Mouse (Mus musculus) forebrain, embryonic 14.5 days (tissue): Measurements from ENCODE around the gene Kmt2c. TPM values are rescaled to one million over a fixed set of nuclear protein-coding genes. Genes with fewer than 3 reads are reported as not detected.
A peak's percentile ranks its signal among the peaks of the same experiment; 100 is the strongest.

ENCODE experiments used
- ATAC-seq: fragments of 200-750 bp; cut with Nextera tagmentation; 2 replicates; pipeline ENCODE4 v1.8.0; 2017; ENCODE audit warnings: mild to moderate bottlenecking, moderate library complexity
- DNase-seq: peaks from one replicate; pipeline ENCODE4 v3.0.0-alpha.2; 2015; ENCODE audit warnings: low spot score
- H3K27ac ChIP-seq: fragments of 300-500 bp; sonication (generic); 2 replicates; pipeline ENCODE4 v1.5.1; 2014; ENCODE audit warnings: low read depth, mild to moderate bottlenecking, control low read depth, low read length, moderate library complexity
- H3K27me3 ChIP-seq: fragments of 300-500 bp; sonication (generic); replicated peaks from 2 replicates; pipeline ENCODE4 v1.6.1; 2014; ENCODE audit warnings: low read length, control low read depth, mixed read lengths; ENCODE audit not compliant: control insufficient read depth, insufficient read depth
- H3K36me3 ChIP-seq: fragments of 300-500 bp; sonication (generic); 2 replicates; pipeline ENCODE4 v1.6.1; 2014; ENCODE audit warnings: low read length, control low read depth; ENCODE audit not compliant: control insufficient read depth, insufficient read depth
- H3K4me1 ChIP-seq: fragments of 300-500 bp; sonication (generic); 2 replicates; pipeline ENCODE4 v1.6.1; 2014; ENCODE audit warnings: antibody characterized with exemption, low read length, control low read depth; ENCODE audit not compliant: control insufficient read depth, insufficient read depth
- H3K4me2 ChIP-seq: fragments of 300-500 bp; sonication (generic); 2 replicates; pipeline ENCODE4 v1.6.1; 2014; ENCODE audit warnings: mild to moderate bottlenecking, control low read depth, low read length
- H3K4me3 ChIP-seq: fragments of 300-500 bp; sonication (generic); 2 replicates; pipeline ENCODE4 v1.5.1; 2014; ENCODE audit warnings: low read depth, low read length, control low read depth
- H3K9ac ChIP-seq: fragments of 300-500 bp; sonication (generic); 2 replicates; pipeline ENCODE4 v1.6.1; 2014; ENCODE audit warnings: mild to moderate bottlenecking, low read length, control low read depth, moderate library complexity
- H3K9me3 ChIP-seq: fragments of 300-500 bp; sonication (generic); replicated peaks from 2 replicates; pipeline ENCODE4 v1.6.1; 2016; ENCODE audit warnings: low read length, control low read depth, mixed read lengths; ENCODE audit not compliant: control insufficient read depth
- WGBS: fragments of 180-500 bp; shearing (Covaris S2); extraction: QIAGEN DNeasy Blood & Tissue Kit; methylation state at CpG from one replicate; pipeline ENCODE4 v1.1.7; 2014; 5-methylcytosine and 5-hydroxymethylcytosine counted together
- polyA plus RNA-seq: library from polyadenylated mRNA; unstranded; fragments of >200 nt; fragmentation: Nextera tagmentation; extraction: Ambion mirVana; gene quantifications from 2 replicates; pipeline ENCODE4 v1.2.1, GENCODE M21; 2014

Gene Kmt2c
- polyA plus RNA-seq, 1 experiment from 2014 or later = 22.6 TPM

DNA sequence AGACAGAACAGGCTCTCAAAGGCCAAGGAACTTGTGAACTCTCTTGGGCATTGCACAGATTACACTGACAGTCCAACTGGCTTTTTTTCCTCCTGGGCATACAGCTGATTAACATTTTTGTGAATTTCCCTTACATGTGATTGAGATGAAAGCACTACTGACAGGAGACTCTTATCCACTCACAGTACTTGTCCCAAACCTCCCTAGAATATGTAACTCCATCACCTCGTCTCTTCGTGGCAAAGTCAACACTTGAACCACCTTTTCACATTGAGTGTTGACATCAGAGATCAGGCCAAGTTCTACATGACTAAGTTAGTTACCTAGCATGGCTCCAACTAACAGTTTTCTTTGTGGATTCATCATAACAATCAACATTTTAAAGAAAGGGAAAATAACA is 45.9 kb downstream of the Kmt2c start:
- H3K36me3 ChIP-seq = no peaks in the 10 kb centered on the region

DNA sequence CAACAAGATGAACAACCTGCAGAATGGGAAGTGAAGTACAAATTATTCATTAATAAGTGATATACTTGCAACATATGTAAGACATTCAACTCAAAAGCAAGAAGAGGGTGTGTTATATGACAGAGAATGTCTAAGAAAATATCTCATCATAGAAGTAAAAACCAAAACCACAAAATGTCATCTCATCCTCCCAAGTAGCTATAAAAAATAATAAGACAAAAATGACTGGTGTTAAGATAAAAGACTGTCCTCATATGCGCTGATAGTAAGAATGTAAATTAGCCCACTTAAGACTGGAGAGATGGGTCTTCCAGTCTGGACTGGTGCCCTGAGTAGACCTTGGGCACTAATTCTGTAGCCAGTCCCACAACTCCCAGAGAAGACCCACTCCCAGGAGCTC is 61.1 kb downstream of the Kmt2c start:
- H3K27me3 ChIP-seq = no peaks in the 10 kb centered on the region
- WGBS = 97% methylated on average over 1 of the region's 1 CpGs

More for the DNA sequence above, 45.9 kb downstream of the Kmt2c start:
- H3K27me3 ChIP-seq = no peaks in the 10 kb centered on the region
- H3K4me1 ChIP-seq = no peaks in the 10 kb centered on the region
- no peak overlapping the region for H3K27ac ChIP-seq
- no peaks in the 10 kb centered on the region for H3K9me3 ChIP-seq
- no peak for DNase-seq
- H3K4me3 ChIP-seq = no peak overlapping the region
- H3K4me2 ChIP-seq = no peak overlapping the region
- no peak for ATAC-seq
- 90% methylated on average over 2 of the region's 2 CpGs for WGBS
- H3K9ac ChIP-seq = no peak overlapping the region

DNA sequence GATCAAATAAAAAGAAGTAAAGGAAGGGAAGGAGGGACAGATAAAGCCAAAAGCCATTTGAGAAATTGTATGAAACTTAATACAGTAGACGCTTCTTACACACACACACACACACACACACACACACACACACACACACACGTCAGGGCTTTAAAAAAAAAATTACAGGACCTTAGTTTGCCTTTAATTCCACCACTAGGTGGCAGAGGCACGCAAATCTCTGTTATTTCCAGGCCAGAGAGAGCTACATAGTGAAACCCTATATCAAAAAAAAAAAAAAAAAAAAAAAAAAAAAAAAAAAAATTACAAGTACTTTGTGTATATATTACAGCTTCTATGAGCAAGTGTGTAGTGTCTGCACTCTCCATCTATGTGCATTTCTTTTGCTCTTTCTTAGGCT is 62.5 kb downstream of the Kmt2c start:
- H3K9me3 ChIP-seq = no peaks in the 10 kb centered on the region
- peak; percentile 80 for DNase-seq

More for the DNA sequence above, 61.1 kb downstream of the Kmt2c start:
- ATAC-seq = no peak
- Histone ChIP-seq H3K36me3 (no peaks in the 10 kb centered on the region), H3K9me3 (no peaks in the 10 kb centered on the region), H3K4me3 (no peak overlapping the region), H3K27ac (no peak overlapping the region), H3K4me2 (no peak overlapping the region), H3K9ac (no peak overlapping the region), H3K4me1 (no peaks in the 10 kb centered on the region)
- no peak for DNase-seq

DNA sequence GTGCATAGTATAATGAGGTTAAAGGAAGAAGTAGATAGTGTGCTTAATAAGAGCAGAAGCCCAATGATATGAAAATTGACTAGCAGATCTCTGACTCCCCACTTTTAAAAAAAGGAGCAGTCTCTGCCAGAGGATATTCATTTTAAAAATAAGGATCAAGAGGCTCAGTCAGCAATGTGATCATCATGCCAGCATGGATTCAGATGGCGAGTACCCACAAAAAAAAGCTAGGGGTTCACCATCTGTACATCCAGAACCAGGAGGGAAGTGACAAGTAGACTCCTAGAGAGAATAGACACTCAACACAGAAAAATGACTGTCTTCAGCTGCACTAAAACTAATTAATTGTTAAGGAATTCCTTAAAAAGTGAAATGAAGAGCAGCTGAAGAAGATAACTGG is 76.0 kb downstream of the Kmt2c start:
- ATAC-seq = no peak
- H3K4me2 ChIP-seq = no peak overlapping the region
- no peaks in the 10 kb centered on the region for H3K36me3 ChIP-seq
- H3K4me1 ChIP-seq = no peaks in the 10 kb centered on the region
- no peak overlapping the region for H3K27ac ChIP-seq
- no peak for DNase-seq
- H3K9me3 ChIP-seq = no peaks in the 10 kb centered on the region
- H3K4me3 ChIP-seq = no peak overlapping the region
- WGBS = 77% methylated on average over 1 of the region's 1 CpGs
- no peak overlapping the region for H3K9ac ChIP-seq
- no peaks in the 10 kb centered on the region for H3K27me3 ChIP-seq

More for the DNA sequence above, 62.5 kb downstream of the Kmt2c start:
- Histone ChIP-seq H3K9ac (no peak overlapping the region), H3K4me1 (no peaks in the 10 kb centered on the region), H3K4me3 (no peak overlapping the region), H3K36me3 (no peaks in the 10 kb centered on the region), H3K4me2 (no peak overlapping the region), H3K27ac (no peak overlapping the region), H3K27me3 (no peaks in the 10 kb centered on the region)
- WGBS = 29% methylated on average over 3 of the region's 3 CpGs
- ATAC-seq = peak; percentile 67; the same call in 1 of the 2 replicates

DNA sequence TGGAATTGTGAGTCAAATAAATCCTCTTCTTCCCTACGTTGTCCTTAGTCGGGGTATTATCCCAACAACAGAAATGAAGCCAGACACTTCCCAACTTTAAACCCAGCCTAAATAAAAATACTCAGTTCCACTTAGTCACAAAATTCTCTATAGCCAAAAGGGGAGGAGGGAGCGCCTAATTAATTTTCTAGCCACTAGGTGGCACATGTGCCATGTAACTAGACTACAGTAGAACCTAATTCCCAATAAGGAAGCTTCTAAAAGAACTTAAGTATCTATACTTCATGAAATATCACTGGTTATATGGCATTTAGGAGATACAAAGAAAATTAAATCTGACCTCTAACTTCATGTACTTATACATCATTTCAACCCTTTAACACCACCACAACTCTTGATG is 78.0 kb downstream of the Kmt2c start:
- H3K4me1 ChIP-seq = no peaks in the 10 kb centered on the region
- no peaks in the 10 kb centered on the region for H3K9me3 ChIP-seq
- H3K4me3 ChIP-seq = no peak overlapping the region
- H3K27ac ChIP-seq = no peak overlapping the region
- H3K36me3 ChIP-seq = no peaks in the 10 kb centered on the region
- H3K27me3 ChIP-seq = no peaks in the 10 kb centered on the region
- peak; percentile 84 for DNase-seq
- no peak overlapping the region for H3K4me2 ChIP-seq
- 32% methylated on average over 3 of the region's 3 CpGs for WGBS
- peak; percentile 52; the same call in 1 of the 2 replicates for ATAC-seq
- no peak overlapping the region for H3K9ac ChIP-seq

DNA sequence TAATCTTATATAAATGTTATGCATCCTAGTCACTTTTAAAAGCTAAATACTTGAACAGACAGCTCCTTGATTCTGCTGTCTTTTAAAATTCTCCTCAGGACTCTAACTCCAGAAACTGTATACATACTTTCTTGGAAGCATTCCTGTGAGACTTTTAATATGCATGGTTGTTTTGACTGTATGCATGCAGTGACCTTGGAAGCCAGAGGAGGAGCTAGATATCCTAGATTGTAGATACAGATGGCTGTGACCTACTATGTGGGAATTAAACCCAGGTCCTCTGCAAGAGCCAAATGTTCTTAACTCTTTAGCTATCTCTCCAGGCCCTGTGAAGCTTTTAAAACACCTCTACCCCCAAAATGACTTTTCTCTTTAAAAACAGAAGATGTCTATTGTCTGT is 83.2 kb downstream of the Kmt2c start:
- no peak for ATAC-seq

DNA sequence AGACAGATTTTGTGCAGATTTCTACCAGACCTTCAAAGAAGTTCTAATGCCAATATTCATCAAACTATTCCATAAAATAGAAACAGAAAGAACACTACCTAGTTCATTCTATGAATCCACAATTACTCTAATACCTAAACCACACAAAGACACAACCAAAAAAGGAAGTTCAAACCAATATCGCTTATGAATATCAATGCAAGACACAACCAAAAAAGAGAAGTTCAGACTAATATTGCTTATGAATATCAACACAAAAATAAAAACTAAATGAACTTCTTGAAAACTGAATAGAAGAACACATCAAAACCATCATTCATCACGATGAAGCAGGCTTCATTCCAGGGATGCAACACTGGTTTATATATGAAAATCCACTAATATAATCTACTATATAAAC is 101.9 kb downstream of the Kmt2c start:
- no peak for DNase-seq
- H3K4me2 ChIP-seq = no peak overlapping the region
- H3K9ac ChIP-seq = no peak overlapping the region
- H3K4me1 ChIP-seq = no peaks in the 10 kb centered on the region
- H3K27me3 ChIP-seq = no peaks in the 10 kb centered on the region
- no peaks in the 10 kb centered on the region for H3K9me3 ChIP-seq
- ATAC-seq = no peak
- H3K27ac ChIP-seq = no peak overlapping the region
- WGBS = 96% methylated on average over 2 of the region's 2 CpGs
- H3K4me3 ChIP-seq = no peak overlapping the region
- H3K36me3 ChIP-seq = peaks cover 12% of the 10 kb centered on the region

More for the DNA sequence above, 83.2 kb downstream of the Kmt2c start:
- no peak for DNase-seq
- H3K4me1 ChIP-seq = no peaks in the 10 kb centered on the region
- H3K36me3 ChIP-seq = peaks cover 12% of the 10 kb centered on the region
- no peaks in the 10 kb centered on the region for H3K27me3 ChIP-seq
- no peak overlapping the region for H3K9ac ChIP-seq
- H3K27ac ChIP-seq = no peak overlapping the region
- H3K9me3 ChIP-seq = no peaks in the 10 kb centered on the region
- H3K4me2 ChIP-seq = no peak overlapping the region
- H3K4me3 ChIP-seq = no peak overlapping the region

DNA sequence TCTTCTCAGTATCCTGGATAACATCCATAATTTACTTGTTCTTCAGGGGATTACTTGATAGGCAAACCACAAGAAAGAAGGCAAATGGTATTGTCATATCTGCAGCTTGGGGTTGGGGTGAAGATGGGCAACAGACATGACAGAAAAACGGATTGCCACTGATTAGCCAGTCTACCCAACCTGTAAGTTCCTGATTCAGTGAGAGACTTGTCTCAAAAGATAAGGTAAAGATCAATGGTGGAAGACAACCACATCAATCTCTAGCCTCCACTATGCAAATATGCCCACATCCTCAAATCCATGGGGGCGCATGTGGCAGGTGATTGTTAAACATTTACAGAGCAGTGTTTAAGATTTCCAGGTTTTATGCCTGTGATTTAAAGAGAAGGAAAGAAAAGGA is 105.9 kb downstream of the Kmt2c start:
- Histone ChIP-seq H3K4me1 (no peaks in the 10 kb centered on the region), H3K9ac (no peak overlapping the region), H3K4me2 (no peak overlapping the region), H3K36me3 (peaks cover 8% of the 10 kb centered on the region), H3K27me3 (no peaks in the 10 kb centered on the region), H3K9me3 (no peaks in the 10 kb centered on the region), H3K27ac (no peak overlapping the region), H3K4me3 (no peak overlapping the region)
- ATAC-seq (no peak), DNase-seq (no peak)
- WGBS = 94% methylated on average over 2 of the region's 2 CpGs

DNA sequence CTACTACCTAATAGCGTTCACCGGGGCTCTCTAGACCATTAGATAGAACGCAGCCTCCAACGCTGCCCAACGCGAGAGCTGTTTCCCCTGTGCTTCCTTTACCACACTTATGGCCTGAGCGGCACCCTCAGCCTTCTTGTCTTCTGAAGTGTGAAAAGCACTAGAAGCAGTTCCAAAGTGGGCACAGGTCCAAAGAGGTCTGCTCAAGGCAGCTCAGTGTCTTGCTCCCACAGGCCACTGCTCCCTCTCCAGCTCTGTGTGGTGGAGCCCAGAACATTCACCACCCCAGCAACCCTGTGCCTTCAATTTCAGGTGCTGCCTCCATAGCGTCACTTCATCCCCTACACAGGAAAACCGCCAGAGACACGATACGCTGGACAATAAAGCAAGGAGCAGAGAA is 115.0 kb downstream of the Kmt2c start:
- Histone ChIP-seq H3K27ac (no peak overlapping the region), H3K4me2 (no peak overlapping the region), H3K4me1 (no peaks in the 10 kb centered on the region), H3K9ac (no peak overlapping the region), H3K27me3 (no peaks in the 10 kb centered on the region), H3K36me3 (peaks cover 15% of the 10 kb centered on the region; the same call in 1 of the 2 replicates), H3K4me3 (no peak overlapping the region), H3K9me3 (no peaks in the 10 kb centered on the region)
- WGBS = 76% methylated on average over 11 of the region's 11 CpGs
- DNase-seq (peak; percentile 13), ATAC-seq (no peak)
